ENCODE assay signal across 8 mouse cellular contexts in genomic region chr1:95664969-95665702, GRCm38 (mm10). TPM values are rescaled to one million over a fixed set of nuclear protein-coding genes. Genes with fewer than 3 reads are reported as not detected.
DNase-seq lines count a peak whose midpoint lies in the region; ATAC-seq lines count a peak whose summit lies in the region.

No protein-coding gene starts in this region.

- H3K27me3 ChIP-seq in kidney, embryonic 16.5 days (ENCODE audit: insufficient read depth, low read length): peaks cover 7% of the 10 kb centered on the region; the same call in 1 of the 2 replicates
- H3K27me3 ChIP-seq in heart, embryonic 11.5 days (ENCODE audit: control insufficient read depth, insufficient read depth, low read length): peaks cover 17% of the 10 kb centered on the region

- 0 out of 2 replicates have a peak, but pooled peaks have one; percentile 9 for ATAC-seq in kidney, embryonic 16.5 days (ENCODE audit: low FRiP score, low TSS enrichment)
- no peak for ATAC-seq in heart, embryonic 11.5 days (replicated peaks; ENCODE audit: insufficient number of reproducible peaks, low FRiP score, low TSS enrichment)
- ATAC-seq in megakaryocyte progenitor cell, adult 5-6 weeks (replicated peaks; ENCODE audit: poor library complexity): peak; percentile 19

- H3K36me3 ChIP-seq in kidney, embryonic 16.5 days (ENCODE audit: insufficient read depth, low read length): no peaks in the 10 kb centered on the region
- no peaks in the 10 kb centered on the region for H3K36me3 ChIP-seq in heart, embryonic 11.5 days (ENCODE audit: control insufficient read depth, insufficient read depth, low read length)

- no peak overlapping the region for H3K27ac ChIP-seq in kidney, embryonic 16.5 days (ENCODE audit: low read length)
- H3K27ac ChIP-seq in brown adipose tissue, adult 24 weeks (replicated peaks; ENCODE audit: low read depth, low read length): peak overlapping the region; percentile 86
- H3K27ac ChIP-seq in heart, embryonic 11.5 days (ENCODE audit: low read depth, low read length): no peak overlapping the region

- H3K4me1 ChIP-seq in kidney, embryonic 16.5 days (ENCODE audit: insufficient read depth, low read length): peaks cover 16% of the 10 kb centered on the region
- H3K4me1 ChIP-seq in brown adipose tissue, adult 24 weeks (ENCODE audit: control insufficient read depth, insufficient read depth, insufficient read length, low read length): 0 out of 2 replicates have a peak, but pooled peaks cover 2% of the 10 kb centered on the region
- H3K4me1 ChIP-seq in heart, embryonic 11.5 days (ENCODE audit: control insufficient read depth, insufficient read depth, low read length): peaks cover 4% of the 10 kb centered on the region; the same call in 1 of the 2 replicates

- peak overlapping the region; percentile 76 for H3K4me2 ChIP-seq in kidney, embryonic 16.5 days (replicated peaks; ENCODE audit: low read depth, low read length)
- H3K4me2 ChIP-seq in heart, embryonic 11.5 days: peak overlapping the region; percentile 91

- DNase-seq in kidney, adult 18-20 months: no peak
- peak; percentile 5 to 12 for DNase-seq in layer of hippocampus, adult 8-10 months (ENCODE audit: low spot score in 2 of 2)
- DNase-seq in spleen, adult 12 weeks (ENCODE audit: low spot score): peak; percentile 2
- DNase-seq in adipocyte (ENCODE audit: low spot score): no peak

- H3K9ac ChIP-seq in kidney, embryonic 16.5 days (replicated peaks; ENCODE audit: low read length): peak overlapping the region; percentile 51; the same call in 1 of the 2 replicates
- no peak overlapping the region for H3K9ac ChIP-seq in heart, embryonic 11.5 days (ENCODE audit: low read depth, low read length)

- no peaks in the 10 kb centered on the region for H3K9me3 ChIP-seq in kidney, embryonic 16.5 days (ENCODE audit: low read length)
- no peaks in the 10 kb centered on the region for H3K9me3 ChIP-seq in heart, embryonic 11.5 days (replicated peaks; ENCODE audit: control insufficient read depth, low read length)

- peak overlapping the region; percentile 60 for H3K4me3 ChIP-seq in kidney, embryonic 16.5 days (ENCODE audit: low read length)
- H3K4me3 ChIP-seq in brown adipose tissue, adult 24 weeks (ENCODE audit: insufficient read depth, low read depth, low read length): peak overlapping the region; percentile 66
- peak overlapping the region; percentile 47 for H3K4me3 ChIP-seq in heart, embryonic 11.5 days (ENCODE audit: low read depth, low read length)

- WGBS in kidney, embryonic 16.5 days: 13% methylated on average over 22 of the region's 22 CpGs
- WGBS in heart, embryonic 11.5 days (ENCODE audit: insufficient replicate concordance): 27% methylated on average over 22 of the region's 22 CpGs

RNA-seq across cellular contexts. Expression of gene St8sia4, which starts 2.2 kb away (rescaled TPM):
- 2.8 and 3.5 TPM in 2 replicates for polyA plus RNA-seq in kidney, embryonic 16.5 days (2015; fragmentation: Nextera tagmentation; extraction: Ambion mirVana)
- polyA plus RNA-seq in brown adipose tissue, adult 24 weeks (2012; ENCODE audit: insufficient read depth, insufficient read length, missing spikeins): 3.4 and 5.0 TPM in 2 replicates
- polyA plus RNA-seq in heart, embryonic 11.5 days (2014; fragmentation: Nextera tagmentation; extraction: Ambion mirVana): 0.84 and 1.0 TPM in 2 replicates
- 10 to 100 TPM in 3 of 4 experiments, 1 to 10 TPM in 1; 9.5 to 13.7 (median 12.2) TPM for total RNA-seq in layer of hippocampus, adult 8-10 months (2022)
- 92.3 and 95.9 TPM in 2 replicates for total RNA-seq in megakaryocyte progenitor cell, adult 5-6 weeks (2015)
- total RNA-seq in megakaryocyte progenitor cell, adult 5-6 weeks (2017): 94.2 and 102 TPM in 2 replicates

Comparison
In these comparisons a context has a peak if more than half of its experiments do, and no peak if none do; other contexts are left out.
1. DNase-seq: peak in layer of hippocampus, adult 8-10 months (2 of 2) and spleen, adult 12 weeks (single experiment); none in kidney, adult 18-20 months (single experiment) and adipocyte (single experiment).
2. Peak in every context shown above with its lines, with median percentiles within 50 percentile points of each other: H3K4me3 ChIP-seq.